Mouse (Mus musculus) lung, postnatal 0 days (tissue): ENCODE data around the gene P4ha2.

Experiments
- CTCF ChIP-seq: IDR thresholded peaks from 2 replicates; pipeline ENCODE4 v1.5.1; 2016; ENCODE audit warnings: antibody characterized with exemption, mild to moderate bottlenecking
- EP300 ChIP-seq: IDR thresholded peaks from 2 replicates; pipeline ENCODE4 v1.6.1; 2016; ENCODE audit warnings: antibody characterized with exemption, mild to moderate bottlenecking, control low read depth

GRCm38 (mm10) chr11:54127397-54127796 is 27.5 kb downstream of the P4ha2 start:
- TF ChIP-seq CTCF (no peak), EP300 (no peak)
